Mouse (Mus musculus) heart, embryonic 10.5 days (tissue): ENCODE data around the gene Coq5. TPM values are rescaled to one million over a fixed set of nuclear protein-coding genes. Genes with fewer than 3 reads are reported as not detected.
"Not testable (repeated sequence)": the region's sequence is repeated elsewhere in the genome, so short reads cannot be mapped to it uniquely, and the experiment has no call there.

Experiments
- DNase-seq: peaks from one replicate; pipeline ENCODE4 v3.0.0-alpha.2; 2017; ENCODE audit warnings: low spot score
- H3K27ac ChIP-seq: fragments of 300-500 bp; sonication (generic); 2 replicates; pipeline ENCODE4 v1.5.1; 2016; ENCODE audit warnings: mild to moderate bottlenecking
- H3K27me3 ChIP-seq: fragments of 300-500 bp; sonication (generic); 2 replicates; pipeline ENCODE4 v1.6.1; 2016; ENCODE audit warnings: mild to moderate bottlenecking; ENCODE audit not compliant: poor library complexity, insufficient read depth, severe bottlenecking
- H3K36me3 ChIP-seq: fragments of 300-500 bp; sonication (generic); 2 replicates; pipeline ENCODE4 v1.6.1; 2016; ENCODE audit warnings: mild to moderate bottlenecking, moderate library complexity
- H3K4me1 ChIP-seq: fragments of 300-500 bp; sonication (generic); 2 replicates; pipeline ENCODE4 v1.6.1; 2016; ENCODE audit warnings: mild to moderate bottlenecking
- H3K4me3 ChIP-seq: fragments of 300-500 bp; sonication (generic); 2 replicates; pipeline ENCODE4 v1.5.1; 2016; ENCODE audit warnings: mild to moderate bottlenecking, moderate library complexity
- H3K9me3 ChIP-seq: fragments of 300-500 bp; sonication (generic); 2 replicates; pipeline ENCODE4 v1.6.1; 2016; ENCODE audit warnings: mild to moderate bottlenecking, moderate library complexity
- WGBS: fragments of 180-500 bp; shearing (Covaris S2); methylation state at CpG from one replicate; pipeline ENCODE4 v1.1.7; 2016; 5-methylcytosine and 5-hydroxymethylcytosine counted together
- polyA plus RNA-seq: library from polyadenylated mRNA; unstranded; fragments of >200 nt; fragmentation: Nextera tagmentation; extraction: Ambion mirVana; gene quantifications from 2 replicates; pipeline ENCODE4 v1.2.1, GENCODE M21; 2016

Coq5 gene
- polyA plus RNA-seq, 1 experiment from 2014 or later, result 78.2 TPM

GRCm38 (mm10) chr5:115300792-115301614 is 21.5 kb downstream of the Coq5 start, which contains the start of gene Dynll1:
TSS of gene Dynll1 (minus strand) at chr5:115300999.
- H3K4me3 ChIP-seq, result peak within 1 kb of the TSS; percentile 85
- H3K36me3 ChIP-seq, result peaks cover 33% of the 10 kb centered on the region
- peaks cover 27% of the 10 kb centered on the region for H3K4me1 ChIP-seq
- no peaks in the 10 kb centered on the region for H3K27me3 ChIP-seq
- no peaks in the 10 kb centered on the region for H3K9me3 ChIP-seq
- under 1% methylated on average over 66 of the region's 66 CpGs for WGBS
- H3K27ac ChIP-seq, result peak within 1 kb of the TSS; percentile 92
- DNase-seq, result peak; percentile 99

GRCm38 (mm10) chr5:115301615-115302014 is 22.1 kb downstream of the Coq5 start:
- 33% methylated on average over 13 of the region's 13 CpGs for WGBS
- no peaks in the 10 kb centered on the region for H3K27me3 ChIP-seq
- H3K9me3 ChIP-seq, result no peaks in the 10 kb centered on the region
- H3K4me3 ChIP-seq, result peak overlapping the region; percentile 85
- H3K36me3 ChIP-seq, result peaks cover 26% of the 10 kb centered on the region
- peaks cover 27% of the 10 kb centered on the region for H3K4me1 ChIP-seq
- no peak for DNase-seq
- H3K27ac ChIP-seq, result peak overlapping the region; percentile 92

- not testable (repeated sequence) for H3K27me3 ChIP-seq, H3K4me3 ChIP-seq, H3K27ac ChIP-seq, H3K9me3 ChIP-seq, DNase-seq
- peaks cover 21% of the 10 kb centered on the region for H3K36me3 ChIP-seq
- peaks cover 27% of the 10 kb centered on the region for H3K4me1 ChIP-seq
- WGBS, result 75% methylated on average over 7 of the region's 7 CpGs
Measured at GRCm38 (mm10) chr5:115302190-115302589, 22.7 kb downstream of the Coq5 start.

- Histone ChIP-seq H3K4me3 (no peak overlapping the region), H3K27ac (peak overlapping the region; percentile 57), H3K36me3 (no peaks in the 10 kb centered on the region), H3K9me3 (no peaks in the 10 kb centered on the region), H3K27me3 (no peaks in the 10 kb centered on the region), H3K4me1 (peaks cover 32% of the 10 kb centered on the region)
- no peak for DNase-seq
- WGBS, result 58% methylated on average over 4 of the region's 4 CpGs
Measured at GRCm38 (mm10) chr5:115312354-115312753, 32.9 kb downstream of the Coq5 start.

GRCm38 (mm10) chr5:115312816-115313667 is 33.6 kb downstream of the Coq5 start:
- WGBS, result 48% methylated on average over 10 of the region's 10 CpGs
- Histone ChIP-seq H3K27ac (peak overlapping the region; percentile 57; the same call in 1 of the 2 replicates), H3K27me3 (no peaks in the 10 kb centered on the region), H3K9me3 (no peaks in the 10 kb centered on the region), H3K4me1 (peaks cover 39% of the 10 kb centered on the region), H3K4me3 (no peak overlapping the region), H3K36me3 (no peaks in the 10 kb centered on the region)
- DNase-seq, result peak; percentile 82

GRCm38 (mm10) chr5:115313668-115313943 is 34.1 kb downstream of the Coq5 start:
- Histone ChIP-seq H3K27me3 (no peaks in the 10 kb centered on the region), H3K4me3 (no peak overlapping the region), H3K4me1 (peaks cover 45% of the 10 kb centered on the region), H3K27ac (peak overlapping the region; percentile 32; the same call in 1 of the 2 replicates), H3K9me3 (no peaks in the 10 kb centered on the region), H3K36me3 (no peaks in the 10 kb centered on the region)
- DNase-seq, result no peak
- 35% methylated on average over 5 of the region's 5 CpGs for WGBS

- Histone ChIP-seq H3K9me3 (no peaks in the 10 kb centered on the region), H3K27ac (peak overlapping the region; percentile 87), H3K4me3 (peak overlapping the region; percentile 13), H3K4me1 (peaks cover 56% of the 10 kb centered on the region), H3K36me3 (no peaks in the 10 kb centered on the region), H3K27me3 (no peaks in the 10 kb centered on the region)
- DNase-seq, result no peak
- whole genome bisulfite sequencing, result 10% methylated on average over 14 of the region's 14 CpGs
Measured at GRCm38 (mm10) chr5:115316968-115317644, 37.6 kb downstream of the Coq5 start.

GRCm38 (mm10) chr5:115317645-115318328 is 38.3 kb downstream of the Coq5 start:
- DNase-seq, result no peak
- Histone ChIP-seq H3K4me3 (peak overlapping the region; percentile 13), H3K27me3 (no peaks in the 10 kb centered on the region), H3K9me3 (no peaks in the 10 kb centered on the region), H3K36me3 (no peaks in the 10 kb centered on the region), H3K27ac (peak overlapping the region; percentile 87), H3K4me1 (peaks cover 49% of the 10 kb centered on the region)
- WGBS, result 3% methylated on average over 10 of the region's 10 CpGs

GRCm38 (mm10) chr5:115319004-115319940 is 39.8 kb downstream of the Coq5 start:
- H3K36me3 ChIP-seq, result no peaks in the 10 kb centered on the region
- peak; percentile 96 for DNase-seq
- no peaks in the 10 kb centered on the region for H3K9me3 ChIP-seq
- under 1% methylated on average over 22 of the region's 22 CpGs for WGBS
- H3K27ac ChIP-seq, result peak overlapping the region; percentile 87
- peak overlapping the region; percentile 59 for H3K4me3 ChIP-seq
- H3K27me3 ChIP-seq, result no peaks in the 10 kb centered on the region
- peaks cover 38% of the 10 kb centered on the region for H3K4me1 ChIP-seq

- H3K27me3 ChIP-seq, result no peaks in the 10 kb centered on the region
- peaks cover 31% of the 10 kb centered on the region for H3K4me1 ChIP-seq
- H3K36me3 ChIP-seq, result peaks cover 18% of the 10 kb centered on the region
- H3K27ac ChIP-seq, result peak overlapping the region; percentile 98
- H3K4me3 ChIP-seq, result peak overlapping the region; percentile 94
- 16% methylated on average over 11 of the region's 11 CpGs for WGBS
- no peak for DNase-seq
- H3K9me3 ChIP-seq, result no peaks in the 10 kb centered on the region
Measured at GRCm38 (mm10) chr5:115326256-115326831, 46.9 kb downstream of the Coq5 start.

GRCm38 (mm10) chr5:115326875-115327609 is 47.6 kb downstream of the Coq5 start, which contains the start of gene Srsf9:
TSS of gene Srsf9 (plus strand) at chr5:115327177.
- H3K36me3 ChIP-seq, result peaks cover 25% of the 10 kb centered on the region
- H3K9me3 ChIP-seq, result no peaks in the 10 kb centered on the region
- peak within 1 kb of the TSS; percentile 98 for H3K27ac ChIP-seq
- WGBS, result under 1% methylated on average over 91 of the region's 97 CpGs
- DNase-seq, result peak; percentile 97
- peak within 1 kb of the TSS; percentile 94 for H3K4me3 ChIP-seq
- H3K27me3 ChIP-seq, result no peaks in the 10 kb centered on the region
- H3K4me1 ChIP-seq, result peaks cover 31% of the 10 kb centered on the region
